Mouse (Mus musculus): ENCODE measurements at regions not wholly inside any gene's neighbourhood (a gene's known extent, or its start where the extent isn't known, plus 50 kb on each side); places are given as distances from the start of the nearest gene placed in this dataset.

DNA sequence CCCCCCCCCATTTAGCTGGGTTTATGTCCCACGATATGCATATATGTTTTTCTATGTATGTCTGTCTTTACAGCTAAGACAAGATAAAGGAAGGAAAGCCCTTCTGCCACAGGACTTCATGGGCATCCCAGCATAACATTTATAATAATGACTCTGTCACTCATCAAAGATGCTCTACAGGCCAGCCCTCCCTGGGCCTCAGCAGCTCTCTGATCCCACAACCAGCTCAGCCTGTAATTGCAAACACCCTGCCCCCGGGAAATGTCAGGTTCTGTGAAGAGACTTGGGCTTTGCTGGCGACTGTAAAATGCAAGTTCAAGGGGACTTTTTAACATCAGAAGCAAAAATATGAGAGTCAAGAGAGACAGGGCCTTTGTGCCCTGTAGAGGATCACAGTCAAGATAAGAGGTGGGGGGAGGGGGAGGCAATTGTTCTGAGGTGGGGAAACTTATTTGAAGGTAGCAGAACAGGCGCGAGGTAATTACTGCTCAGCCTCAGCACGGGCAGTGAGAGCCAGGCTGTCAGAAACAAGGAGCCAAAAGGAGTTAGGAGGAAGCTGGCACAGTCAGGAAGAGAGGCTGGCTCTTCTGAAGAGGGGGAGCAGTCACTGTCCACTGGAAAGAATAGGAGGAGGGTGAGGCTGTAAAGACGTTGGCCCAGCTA is 286.9 kb downstream of the Gm826 start:
- Histone ChIP-seq H3K4me2 (no peak overlapping the region), H3K9me3 (ENCODE audit: low read depth, low read length) (no peaks in the 10 kb centered on the region), H3K27ac (ENCODE audit: low read depth) (no peak overlapping the region), H3K4me3 (ENCODE audit: low read depth, low read length) (no peak overlapping the region), H3K4me1 (ENCODE audit: insufficient read depth) (no peaks in the 10 kb centered on the region), H3K9ac (no peak overlapping the region), H3K27me3 (ENCODE audit: insufficient read depth, low read length) (no peaks in the 10 kb centered on the region), H3K36me3 (ENCODE audit: insufficient read depth) (no peaks in the 10 kb centered on the region)
- ATAC-seq (ENCODE audit: insufficient read depth) (no peak), DNase-seq (no peak)
- TF ChIP-seq CTCF (IDR thresholded peaks at IDR 0.05; ENCODE audit: low read depth), result no peak
- WGBS, result 23% methylated on average over 7 of the region's 7 CpGs

DNA sequence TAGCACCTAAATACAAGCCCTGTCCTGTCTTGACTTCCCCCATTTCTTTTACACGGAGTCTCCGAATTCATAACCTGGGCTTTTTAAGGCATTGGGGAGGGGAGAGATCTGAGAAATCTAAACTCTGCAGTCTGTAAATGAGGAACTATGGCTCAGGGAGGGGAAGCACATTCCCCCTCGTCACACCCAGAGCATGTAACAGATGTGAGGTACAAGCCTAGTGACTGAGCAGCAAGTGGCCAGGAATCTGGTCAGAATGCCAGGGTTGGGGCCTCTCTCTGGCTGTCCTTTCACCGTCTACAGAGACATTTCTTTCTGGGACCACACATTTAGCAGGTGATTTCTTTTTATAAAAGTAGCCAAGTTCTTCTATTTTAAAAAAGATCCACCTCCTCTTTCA is 289.4 kb downstream of the Gm826 start:
- H3K27ac ChIP-seq (ENCODE audit: low read depth), result no peak overlapping the region

DNA sequence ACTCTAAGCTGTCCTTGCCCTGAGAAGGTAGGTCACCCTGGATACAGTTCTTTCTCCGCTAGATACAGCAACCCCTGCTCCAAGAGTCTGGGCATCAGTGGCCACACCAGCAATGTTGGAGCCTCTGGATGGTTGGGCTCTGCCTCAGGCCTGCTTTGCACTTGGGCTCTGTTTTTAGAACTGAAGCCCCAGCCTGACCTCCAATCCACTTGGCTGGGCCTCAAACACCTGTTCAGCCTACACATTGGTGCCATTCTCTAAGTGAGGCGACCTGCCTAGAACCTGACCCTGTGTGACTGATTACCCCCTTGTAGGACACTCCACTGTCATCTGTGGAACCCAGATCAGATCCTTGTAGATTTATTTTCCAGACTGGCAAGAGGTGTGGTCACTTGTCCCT is 289.8 kb downstream of the Gm826 start:
- DNase-seq, result no peak
- no peak for ATAC-seq (ENCODE audit: insufficient read depth)
- Histone ChIP-seq H3K9ac (no peak overlapping the region), H3K4me2 (no peak overlapping the region), H3K27me3 (ENCODE audit: insufficient read depth, low read length) (no peaks in the 10 kb centered on the region), H3K27ac (ENCODE audit: low read depth) (no peak overlapping the region), H3K36me3 (ENCODE audit: insufficient read depth) (no peaks in the 10 kb centered on the region), H3K4me1 (ENCODE audit: insufficient read depth) (no peaks in the 10 kb centered on the region), H3K9me3 (ENCODE audit: low read depth, low read length) (no peaks in the 10 kb centered on the region), H3K4me3 (ENCODE audit: low read depth, low read length) (no peak overlapping the region)
- no peak for TF ChIP-seq CTCF (IDR thresholded peaks at IDR 0.05; ENCODE audit: low read depth)
- 65% methylated on average over 2 of the region's 2 CpGs for WGBS

More for the DNA sequence above, 289.4 kb downstream of the Gm826 start:
- no peaks in the 10 kb centered on the region for H3K36me3 ChIP-seq (ENCODE audit: insufficient read depth)
- H3K9ac ChIP-seq, result no peak overlapping the region
- no peaks in the 10 kb centered on the region for H3K9me3 ChIP-seq (ENCODE audit: low read depth, low read length)
- TF ChIP-seq CTCF (IDR thresholded peaks at IDR 0.05; ENCODE audit: low read depth), result no peak
- DNase-seq, result no peak
- no peaks in the 10 kb centered on the region for H3K4me1 ChIP-seq (ENCODE audit: insufficient read depth)
- 70% methylated on average over 4 of the region's 4 CpGs for WGBS
- no peak overlapping the region for H3K4me3 ChIP-seq (ENCODE audit: low read depth, low read length)
- H3K27me3 ChIP-seq (ENCODE audit: insufficient read depth, low read length), result no peaks in the 10 kb centered on the region
- ATAC-seq (ENCODE audit: insufficient read depth), result no peak
- H3K4me2 ChIP-seq, result no peak overlapping the region

DNA sequence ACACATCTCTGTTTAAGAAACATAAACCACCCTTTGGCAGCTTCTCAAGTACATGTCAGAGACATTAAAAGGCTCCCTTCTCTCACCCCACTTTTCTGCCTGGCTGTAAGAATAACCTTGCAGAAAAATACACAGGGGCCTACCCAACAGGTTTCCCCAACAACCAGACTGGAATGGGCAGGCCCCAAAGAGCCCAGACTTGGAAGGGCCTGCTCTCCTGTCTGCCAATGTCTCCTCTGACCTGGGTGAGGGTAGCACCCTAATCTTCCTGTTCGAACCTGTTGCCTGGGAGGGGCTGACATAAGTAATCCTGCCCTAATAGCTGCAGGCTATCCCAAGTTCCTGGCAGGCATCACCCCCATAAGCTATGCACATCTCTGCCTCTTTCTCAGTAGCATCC is 304.5 kb downstream of the Gm826 start:
- DNase-seq, result peak; percentile 9
- 58% methylated on average over 1 of the region's 1 CpGs for WGBS
- Histone ChIP-seq H3K27me3 (ENCODE audit: insufficient read depth, low read length) (no peaks in the 10 kb centered on the region), H3K9ac (no peak overlapping the region), H3K27ac (ENCODE audit: low read depth) (no peak overlapping the region), H3K4me1 (ENCODE audit: insufficient read depth) (no peaks in the 10 kb centered on the region), H3K9me3 (ENCODE audit: low read depth, low read length) (no peaks in the 10 kb centered on the region), H3K36me3 (ENCODE audit: insufficient read depth) (no peaks in the 10 kb centered on the region), H3K4me2 (no peak overlapping the region), H3K4me3 (ENCODE audit: low read depth, low read length) (no peak overlapping the region)
- no peak for TF ChIP-seq CTCF (IDR thresholded peaks at IDR 0.05; ENCODE audit: low read depth)
- ATAC-seq (ENCODE audit: insufficient read depth), result no peak

DNA sequence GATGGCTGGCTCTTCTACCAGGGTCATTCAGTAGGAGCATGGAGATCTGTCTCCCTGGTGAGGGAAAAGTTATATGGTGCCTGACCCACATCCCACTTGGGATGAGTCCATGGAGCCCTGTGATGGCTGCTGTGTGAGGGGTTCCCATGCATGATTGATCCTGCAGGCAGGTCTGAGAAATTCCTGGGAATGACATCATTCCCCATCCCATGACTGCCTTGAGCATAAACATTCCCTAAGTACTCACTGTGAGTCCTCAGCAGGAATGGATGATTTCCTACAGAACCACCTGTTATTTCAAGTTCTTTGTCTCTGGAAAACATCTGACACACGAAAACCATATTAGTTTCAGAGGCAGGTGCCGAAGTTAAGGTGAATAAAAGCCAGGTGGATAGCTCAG is 305.5 kb downstream of the Gm826 start:
- no peak for TF ChIP-seq CTCF (IDR thresholded peaks at IDR 0.05; ENCODE audit: low read depth)
- Histone ChIP-seq H3K27ac (ENCODE audit: low read depth) (no peak overlapping the region), H3K4me1 (ENCODE audit: insufficient read depth) (no peaks in the 10 kb centered on the region), H3K4me3 (ENCODE audit: low read depth, low read length) (no peak overlapping the region), H3K27me3 (ENCODE audit: insufficient read depth, low read length) (no peaks in the 10 kb centered on the region), H3K9me3 (ENCODE audit: low read depth, low read length) (no peaks in the 10 kb centered on the region), H3K4me2 (no peak overlapping the region), H3K9ac (no peak overlapping the region), H3K36me3 (ENCODE audit: insufficient read depth) (no peaks in the 10 kb centered on the region)
- DNase-seq (no peak), ATAC-seq (ENCODE audit: insufficient read depth) (no peak)
- WGBS, result 65% methylated on average over 2 of the region's 2 CpGs

DNA sequence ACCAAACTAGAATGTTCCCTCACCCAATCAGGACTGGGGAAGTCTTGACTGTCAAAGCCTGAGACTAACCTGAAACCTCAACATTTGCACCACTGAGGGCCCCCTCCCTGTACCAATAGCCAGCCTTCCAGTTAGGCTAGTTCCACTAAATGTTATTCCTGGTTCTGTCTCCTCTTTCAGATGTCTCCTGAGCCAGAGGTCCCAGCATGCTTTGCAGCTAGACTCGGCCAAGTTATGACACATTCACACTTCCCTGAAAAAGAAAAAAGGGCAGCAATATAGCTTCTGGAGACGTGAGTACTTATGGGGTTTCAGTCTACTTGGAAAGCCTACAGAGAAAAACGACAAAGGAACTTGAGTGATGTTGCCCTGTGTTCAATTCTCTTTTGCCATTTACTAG is 308.1 kb downstream of the Gm826 start:
- no peak for TF ChIP-seq CTCF (IDR thresholded peaks at IDR 0.05; ENCODE audit: low read depth)
- Histone ChIP-seq H3K4me2 (no peak overlapping the region), H3K27ac (ENCODE audit: low read depth) (no peak overlapping the region), H3K4me3 (ENCODE audit: low read depth, low read length) (no peak overlapping the region), H3K9me3 (ENCODE audit: low read depth, low read length) (no peaks in the 10 kb centered on the region), H3K4me1 (ENCODE audit: insufficient read depth) (no peaks in the 10 kb centered on the region), H3K9ac (no peak overlapping the region), H3K36me3 (ENCODE audit: insufficient read depth) (no peaks in the 10 kb centered on the region), H3K27me3 (ENCODE audit: insufficient read depth, low read length) (no peaks in the 10 kb centered on the region)
- DNase-seq (peak; percentile 28), ATAC-seq (ENCODE audit: insufficient read depth) (no peak)
- WGBS, result 44% methylated on average over 3 of the region's 3 CpGs

DNA sequence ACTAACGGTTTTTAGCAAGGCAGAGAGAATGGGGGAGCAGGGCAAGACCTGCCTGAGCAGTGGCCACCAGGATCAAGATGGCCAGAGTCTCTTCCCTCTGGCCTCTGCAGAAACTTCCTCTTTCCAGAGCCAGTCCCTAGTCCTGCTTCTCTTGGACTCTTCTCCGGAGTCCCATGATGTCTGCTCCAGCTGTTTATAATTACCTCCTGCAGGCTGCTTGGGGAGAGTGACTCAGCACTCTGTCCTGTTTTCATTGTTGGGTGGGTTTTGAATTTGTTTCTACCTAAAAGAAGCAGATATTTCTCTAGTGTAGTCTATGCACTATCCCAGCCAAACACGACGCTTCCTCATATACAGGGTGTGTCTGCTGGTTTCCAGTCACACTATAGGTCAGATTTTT is 312.4 kb downstream of the Gm826 start:
- H3K4me1 ChIP-seq (ENCODE audit: insufficient read depth), result no peaks in the 10 kb centered on the region
- H3K36me3 ChIP-seq (ENCODE audit: insufficient read depth), result no peaks in the 10 kb centered on the region
- H3K9me3 ChIP-seq (ENCODE audit: low read depth, low read length), result no peaks in the 10 kb centered on the region
- DNase-seq (no peak), ATAC-seq (ENCODE audit: insufficient read depth) (no peak)
- H3K4me2 ChIP-seq, result no peak overlapping the region
- H3K9ac ChIP-seq, result no peak overlapping the region
- no peak for TF ChIP-seq CTCF (IDR thresholded peaks at IDR 0.05; ENCODE audit: low read depth)
- H3K27me3 ChIP-seq (ENCODE audit: insufficient read depth, low read length), result no peaks in the 10 kb centered on the region
- H3K4me3 ChIP-seq (ENCODE audit: low read depth, low read length), result no peak overlapping the region
- WGBS, result 73% methylated on average over 4 of the region's 4 CpGs
- no peak overlapping the region for H3K27ac ChIP-seq (ENCODE audit: low read depth)

DNA sequence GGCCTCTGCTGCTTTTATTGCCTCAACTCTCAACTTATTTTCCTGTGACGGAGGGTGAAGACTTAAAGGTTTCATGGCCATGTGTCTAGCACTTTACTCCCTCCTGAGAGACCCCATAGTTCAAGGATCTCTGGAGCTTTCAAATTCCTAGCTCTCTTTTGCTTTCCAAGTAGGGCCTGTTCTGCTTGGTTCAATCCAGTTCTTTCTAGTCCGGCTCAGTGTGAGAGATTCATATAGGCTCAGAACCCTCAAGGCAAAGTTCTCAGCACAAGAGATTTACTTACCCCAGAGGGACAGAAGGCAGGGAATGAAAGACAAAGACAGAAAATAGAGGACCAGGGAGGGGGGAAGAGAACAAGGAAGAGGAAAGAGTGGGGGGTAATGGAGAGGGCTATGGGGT is 313.1 kb downstream of the Gm826 start:
- H3K4me3 ChIP-seq (ENCODE audit: low read depth, low read length), result no peak overlapping the region
- H3K36me3 ChIP-seq (ENCODE audit: insufficient read depth), result no peaks in the 10 kb centered on the region
- WGBS, result 86% methylated on average over 2 of the region's 2 CpGs
- no peak overlapping the region for H3K27ac ChIP-seq (ENCODE audit: low read depth)
- H3K4me1 ChIP-seq (ENCODE audit: insufficient read depth), result no peaks in the 10 kb centered on the region
- DNase-seq (no peak), ATAC-seq (ENCODE audit: insufficient read depth) (no peak)
- no peak overlapping the region for H3K4me2 ChIP-seq
- H3K27me3 ChIP-seq (ENCODE audit: insufficient read depth, low read length), result no peaks in the 10 kb centered on the region
- H3K9me3 ChIP-seq (ENCODE audit: low read depth, low read length), result no peaks in the 10 kb centered on the region
- TF ChIP-seq CTCF (IDR thresholded peaks at IDR 0.05; ENCODE audit: low read depth), result no peak
- no peak overlapping the region for H3K9ac ChIP-seq

All from lung, embryonic 14.5 days (tissue).